Mouse (Mus musculus) G1E (cell line): ENCODE results near the gene Xpot. TPM values are rescaled to one million over a fixed set of nuclear protein-coding genes. Genes with fewer than 3 reads are reported as not detected.

Source experiments
- ATAC-seq: 2 replicates; pipeline ENCODE4 v1.8.0; 2016; ENCODE audit warnings: mild to moderate bottlenecking; ENCODE audit not compliant: insufficient number of reproducible peaks, poor library complexity, low FRiP score, severe bottlenecking; ENCODE audit errors: extremely low read depth
- DNase-seq: peaks from one replicate; pipeline ENCODE4 v3.0.0; 2012; ENCODE audit warnings: low spot score
- H3K27me3 ChIP-seq: 2 replicates; pipeline ENCODE4 v1.6.1; 2012; ENCODE audit warnings: mild to moderate bottlenecking, low read length, inconsistent platforms; ENCODE audit not compliant: insufficient read depth
- H3K36me3 ChIP-seq: replicated peaks from 2 replicates; pipeline ENCODE3; 2012; ENCODE audit warnings: mild to moderate bottlenecking, inconsistent platforms
- H3K4me1 ChIP-seq: 2 replicates; pipeline ENCODE4 v1.6.1; 2012; ENCODE audit warnings: low read depth, low read length, inconsistent platforms, mixed read lengths; ENCODE audit not compliant: insufficient read depth
- H3K4me3 ChIP-seq: 2 replicates; pipeline ENCODE4 v1.5.1; 2012; ENCODE audit warnings: low read depth, mild to moderate bottlenecking, inconsistent platforms, low read length, moderate library complexity, mixed read lengths
- H3K9me3 ChIP-seq: replicated peaks from 2 replicates; pipeline ENCODE4 v1.6.1; 2012; ENCODE audit warnings: inconsistent platforms
- CTCF ChIP-seq: IDR thresholded peaks from 2 replicates; pipeline ENCODE4 v1.5.1; 2012; ENCODE audit warnings: low read depth, low read length, inconsistent platforms, mixed read lengths
- GATA1 ChIP-seq: IDR thresholded peaks from 2 replicates; pipeline ENCODE4 v1.6.1; 2012; ENCODE audit warnings: borderline replicate concordance, low read length, inconsistent platforms, mixed read lengths
- GATA2 ChIP-seq: IDR thresholded peaks from 2 replicates; pipeline ENCODE4 v1.6.1; 2012; ENCODE audit warnings: low read depth, low read length, inconsistent platforms, borderline replicate concordance
- POLR2AphosphoS5 ChIP-seq: IDR thresholded peaks from 2 replicates; pipeline ENCODE4 v1.6.1; 2012; ENCODE audit warnings: low read depth, low read length, inconsistent platforms; ENCODE audit not compliant: insufficient replicate concordance
- TAL1 ChIP-seq: conservative IDR thresholded peaks from 2 replicates; pipeline ENCODE4 v1.6.1; 2012; ENCODE audit warnings: low read depth, low read length, inconsistent platforms, mixed read lengths
- polyA plus RNA-seq: library from polyadenylated mRNA; stranded (reverse); fragments of >175 nt; gene quantifications from 2 replicates; pipeline ENCODE4 v1.2.3, GENCODE M21; 2012
- total RNA-seq, 2 experiments: library from RNA; stranded (forward) in 1 of 2; stranded (reverse) in 1 of 2; fragments of 200-1000 nt in 1 of 2; fragments of >200 nt in 1 of 2; fragmentation: Nextera tagmentation in 1 of 2; gene quantifications; 2 replicates each; pipeline ENCODE4 v1.2.3; 2014 to 2017

Xpot gene
- total and polyA plus RNA-seq, 3 experiments: 87.0 to 116 (median 110) TPM

GRCm38 (mm10) chr10:121581405-121581804, 44.7 kb downstream of the Xpot start:
- no peaks in the 10 kb centered on the region for H3K27me3 ChIP-seq
- H3K36me3 ChIP-seq: peaks cover 64% of the 10 kb centered on the region
- no peak for DNase-seq
- H3K9me3 ChIP-seq: peaks cover 6% of the 10 kb centered on the region
- no peak for ATAC-seq
- peaks cover 40% of the 10 kb centered on the region for H3K4me1 ChIP-seq
- no peak overlapping the region for H3K4me3 ChIP-seq
- TF ChIP-seq GATA2 (no peak), TAL1 (no peak), POLR2AphosphoS5 (no peak), CTCF (no peak), GATA1 (no peak)

- Histone ChIP-seq H3K9me3 (peaks cover 6% of the 10 kb centered on the region), H3K27me3 (no peaks in the 10 kb centered on the region), H3K4me3 (no peak overlapping the region), H3K4me1 (peaks cover 35% of the 10 kb centered on the region), H3K36me3 (peaks cover 74% of the 10 kb centered on the region)
- TF ChIP-seq TAL1: no peak
- no peak for TF ChIP-seq CTCF
- no peak for TF ChIP-seq GATA1
- TF ChIP-seq POLR2AphosphoS5: no peak
- TF ChIP-seq GATA2: no peak
- no peak for ATAC-seq
- DNase-seq: no peak
Observed at GRCm38 (mm10) chr10:121580381-121580780, 45.8 kb downstream of the Xpot start.

GRCm38 (mm10) chr10:121576372-121576771, 49.8 kb downstream of the Xpot start:
- H3K36me3 ChIP-seq: peaks cover 66% of the 10 kb centered on the region
- ATAC-seq: no peak
- TF ChIP-seq GATA2: no peak
- TF ChIP-seq CTCF: no peak
- TF ChIP-seq TAL1: no peak
- TF ChIP-seq POLR2AphosphoS5: no peak
- TF ChIP-seq GATA1: no peak
- no peaks in the 10 kb centered on the region for H3K27me3 ChIP-seq
- peaks cover 12% of the 10 kb centered on the region for H3K9me3 ChIP-seq
- H3K4me3 ChIP-seq: no peak overlapping the region
- H3K4me1 ChIP-seq: peaks cover 11% of the 10 kb centered on the region; the same call in 1 of the 2 replicates
- no peak for DNase-seq

DNA sequence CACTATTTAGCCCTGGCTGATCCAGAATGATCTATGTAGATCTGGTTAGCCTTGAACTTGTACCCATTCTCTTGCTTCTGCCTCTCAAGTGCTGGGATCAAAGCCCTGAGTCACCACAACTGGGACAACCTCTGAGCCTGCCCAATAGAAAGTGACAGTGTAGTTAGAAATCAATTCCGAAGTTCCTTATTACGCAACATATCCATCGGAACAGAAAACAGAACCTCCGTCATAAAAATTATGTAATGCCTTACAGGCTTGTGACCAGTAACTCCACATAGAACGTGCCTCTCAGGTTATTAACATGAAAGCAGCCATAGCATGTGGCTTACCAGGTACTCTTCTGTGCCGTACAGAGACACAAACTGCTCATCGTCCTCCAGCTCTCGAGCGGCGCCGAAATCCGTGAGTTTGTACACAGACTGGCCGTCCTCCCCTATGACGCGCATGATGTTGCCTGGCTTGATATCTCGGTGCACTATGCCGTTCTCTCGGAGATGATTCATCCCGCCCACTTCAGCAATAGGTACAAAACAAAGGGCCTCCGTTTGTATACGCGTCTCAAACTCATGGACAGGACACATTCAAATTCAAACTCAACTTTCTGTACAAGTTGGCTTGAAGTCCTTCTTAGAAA, 54.5 kb downstream of the Xpot start:
- peaks cover 75% of the 10 kb centered on the region for H3K36me3 ChIP-seq
- peaks cover 23% of the 10 kb centered on the region for H3K9me3 ChIP-seq
- H3K4me3 ChIP-seq: no peak overlapping the region
- TF ChIP-seq CTCF (no peak), TAL1 (no peak), GATA2 (no peak)
- H3K27me3 ChIP-seq: no peaks in the 10 kb centered on the region
- no peak for ATAC-seq
- DNase-seq: no peak
- H3K4me1 ChIP-seq: peaks cover 36% of the 10 kb centered on the region

- Histone ChIP-seq H3K9me3 (peaks cover 23% of the 10 kb centered on the region), H3K4me3 (no peak overlapping the region), H3K36me3 (peaks cover 69% of the 10 kb centered on the region), H3K4me1 (peaks cover 36% of the 10 kb centered on the region), H3K27me3 (no peaks in the 10 kb centered on the region)
- TF ChIP-seq TAL1 (no peak), CTCF (no peak)
- ATAC-seq (no peak), DNase-seq (no peak)
Observed at GRCm38 (mm10) chr10:121571031-121571430, 55.1 kb downstream of the Xpot start.

- peaks cover 23% of the 10 kb centered on the region for H3K9me3 ChIP-seq
- no peaks in the 10 kb centered on the region for H3K27me3 ChIP-seq
- peaks cover 68% of the 10 kb centered on the region for H3K36me3 ChIP-seq
- peaks cover 39% of the 10 kb centered on the region for H3K4me1 ChIP-seq
- peak overlapping the region; percentile 31; the same call in 1 of the 2 replicates for H3K4me3 ChIP-seq
- DNase-seq (no peak), ATAC-seq (no peak)
- TF ChIP-seq GATA1 (no peak), TAL1 (no peak), CTCF (no peak), POLR2AphosphoS5 (no peak), GATA2 (no peak)
Observed at GRCm38 (mm10) chr10:121569796-121570195, 56.3 kb downstream of the Xpot start.
